ENCODE assay signal across 1 mouse cellular context in the genomic region with DNA sequence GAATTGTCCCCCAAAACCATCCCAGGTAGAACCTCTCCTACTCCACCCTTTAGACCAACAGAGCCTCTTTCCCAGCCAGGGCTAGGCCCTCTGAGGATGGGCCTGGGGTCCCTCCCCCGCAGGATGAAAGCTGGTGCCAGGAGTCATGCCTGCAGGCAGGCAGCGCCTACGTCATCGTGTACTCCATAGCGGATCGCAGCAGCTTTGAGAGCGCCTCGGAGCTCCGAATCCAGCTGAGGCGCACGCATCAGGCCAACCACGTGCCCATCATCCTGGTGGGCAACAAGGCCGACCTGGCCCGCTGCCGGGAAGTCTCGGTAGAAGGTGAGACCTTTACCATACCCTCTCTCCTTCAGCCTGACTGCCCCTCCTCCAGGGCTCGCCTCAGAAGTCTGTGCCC.
TF ChIP-seq lines count a peak whose summit lies in the region.

No protein-coding gene starts in this region.

TF ChIP-seq in CH12.LX, 34 proteins besides CTCF, POLR2A, EP300 and RAD21:
- TF ChIP-seq ETS1 (conservative IDR thresholded peaks at IDR 0.05; ENCODE audit: low read depth, low read length) (no peak), USF1 (IDR thresholded peaks at IDR 0.05; ENCODE audit: low read depth, low read length) (no peak), JUN (IDR thresholded peaks at IDR 0.05; ENCODE audit: insufficient read depth, low read depth, low read length) (no peak), MAZ (IDR thresholded peaks at IDR 0.05; ENCODE audit: low read depth, low read length) (no peak), CHD1 (IDR thresholded peaks at IDR 0.05; ENCODE audit: low read depth, low read length) (no peak), UBTF (IDR thresholded peaks at IDR 0.05; ENCODE audit: low read depth, low read length) (no peak), HCFC1 (IDR thresholded peaks at IDR 0.05; ENCODE audit: low read depth, low read length) (no peak), GABPA (IDR thresholded peaks at IDR 0.05; ENCODE audit: insufficient replicate concordance, low read depth, low read length) (no peak), SMC3 (IDR thresholded peaks at IDR 0.05; ENCODE audit: low read depth, low read length) (no peak), MXI1 (IDR thresholded peaks at IDR 0.05; ENCODE audit: low read depth, low read length) (no peak), PAX5 (IDR thresholded peaks at IDR 0.05; ENCODE audit: low read length) (no peak), BHLHE40 (IDR thresholded peaks at IDR 0.05; ENCODE audit: low read depth, low read length) (no peak), IRF4 (IDR thresholded peaks at IDR 0.05; ENCODE audit: low read depth, low read length) (no peak), ELF1 (IDR thresholded peaks at IDR 0.05; ENCODE audit: low read depth, low read length) (no peak), MEF2A (IDR thresholded peaks at IDR 0.05; ENCODE audit: borderline replicate concordance, low read depth, low read length) (no peak), ZC3H11A (IDR thresholded peaks at IDR 0.05; ENCODE audit: low read depth, low read length) (no peak), TCF12 (IDR thresholded peaks at IDR 0.05; ENCODE audit: low read depth, low read length) (no peak), CHD2 (IDR thresholded peaks at IDR 0.05; ENCODE audit: low read length) (no peak)
